In the genomic region with DNA sequence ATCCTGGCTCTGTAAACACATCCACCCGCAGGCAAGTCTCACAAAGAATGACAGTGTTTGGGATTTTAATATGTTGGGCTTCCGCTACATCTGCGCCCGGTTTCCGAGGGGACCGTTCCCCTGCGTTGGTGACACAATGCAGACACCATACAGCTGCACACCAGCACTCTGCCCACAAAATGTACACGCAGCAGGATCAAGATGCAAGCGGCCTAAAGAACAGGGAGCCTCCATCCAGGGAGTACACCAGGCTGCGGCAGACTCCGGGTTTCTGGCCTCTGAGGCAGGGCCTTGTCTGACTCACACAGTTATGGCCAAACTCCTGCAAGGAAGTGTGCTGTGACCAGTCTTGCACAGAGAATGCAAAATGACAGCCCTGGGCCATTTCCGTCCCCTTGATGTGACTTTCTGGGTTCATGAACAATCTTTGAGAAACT, we compare ENCODE assay signal across 9 mouse cellular contexts. TPM values are rescaled to one million over a fixed set of nuclear protein-coding genes. Genes with fewer than 3 reads are reported as not detected.
DNase-seq lines count a peak whose midpoint lies in the region; ATAC-seq and TF ChIP-seq lines count a peak whose summit lies in the region.
"Had no signal": no experiment of that assay in that cellular context is flagged by ENCODE, and none has a peak within 500 bp of the region (broad histone marks: within the 10 kb centered on the region; RNA-seq: fewer than 3 reads in every experiment).

No protein-coding gene starts in this region.

- peaks cover 4% of the 10 kb centered on the region; the same call in 1 of the 2 replicates for H3K36me3 ChIP-seq in heart, embryonic 11.5 days (ENCODE audit: control insufficient read depth, insufficient read depth, low read length)
- peaks cover 21% of the 10 kb centered on the region for H3K36me3 ChIP-seq in limb, embryonic 14.5 days (ENCODE audit: control insufficient read depth, insufficient read depth, low read length)

- DNase-seq in heart, postnatal 25 days (ENCODE audit: low spot score) = no peak
- DNase-seq in cerebellum, adult 9-11 months = peak; percentile 69
- DNase-seq in heart, postnatal 10 days = peak; percentile 49 to 53
- no peak for DNase-seq in limb, embryonic 14.5 days (ENCODE audit: low spot score)
- DNase-seq in thymus, postnatal 36 days = no peak
- DNase-seq in gastrocnemius, postnatal 36 days = no peak
- DNase-seq in layer of hippocampus, adult 11-12 months (ENCODE audit: low spot score) = no peak

- H3K9me3 ChIP-seq in heart, embryonic 11.5 days (replicated peaks; ENCODE audit: control insufficient read depth, low read length) = no peaks in the 10 kb centered on the region
- H3K9me3 ChIP-seq in limb, embryonic 14.5 days (ENCODE audit: control insufficient read depth, low read length) = no peaks in the 10 kb centered on the region
- H3K9me3 ChIP-seq: G1E had no signal

- H3K27ac ChIP-seq in heart, embryonic 11.5 days (ENCODE audit: low read depth, low read length) = peak overlapping the region; percentile 75
- peak overlapping the region; percentile 33 for H3K27ac ChIP-seq in limb, embryonic 14.5 days (replicated peaks; ENCODE audit: low read depth, low read length)

- H3K9ac ChIP-seq in heart, embryonic 11.5 days (ENCODE audit: low read depth, low read length) = peak overlapping the region; percentile 23; the same call in 1 of the 2 replicates
- H3K9ac ChIP-seq in limb, embryonic 14.5 days (ENCODE audit: low read depth, low read length, severe bottlenecking) = 0 out of 2 replicates have a peak overlapping the region, but pooled peaks have one; percentile 16

- no peak for ATAC-seq in heart, embryonic 11.5 days (replicated peaks; ENCODE audit: insufficient number of reproducible peaks, low FRiP score, low TSS enrichment)
- ATAC-seq in limb, embryonic 14.5 days (ENCODE audit: low FRiP score, low read depth) = no peak

- no peak overlapping the region for H3K4me2 ChIP-seq in heart, embryonic 11.5 days
- H3K4me2 ChIP-seq in limb, embryonic 14.5 days (replicated peaks; ENCODE audit: low read depth, low read length, severe bottlenecking) = no peak overlapping the region

- TF ChIP-seq POLR2A in limb, embryonic 14.5 days (IDR thresholded peaks at IDR 0.05; ENCODE audit: borderline replicate concordance, extremely low read depth, insufficient read depth, insufficient read length) = no peak

- WGBS in heart, embryonic 11.5 days (ENCODE audit: insufficient replicate concordance) = 47% methylated on average over 12 of the region's 12 CpGs
- WGBS in limb, embryonic 14.5 days = 40% methylated on average over 12 of the region's 12 CpGs

- no peak overlapping the region for H3K4me3 ChIP-seq in heart, embryonic 11.5 days (ENCODE audit: low read depth, low read length)
- H3K4me3 ChIP-seq in limb, embryonic 14.5 days (replicated peaks; ENCODE audit: low read length) = no peak overlapping the region

- H3K4me1 ChIP-seq in heart, embryonic 11.5 days (ENCODE audit: control insufficient read depth, insufficient read depth, low read length) = peaks cover 41% of the 10 kb centered on the region
- H3K4me1 ChIP-seq in limb, embryonic 14.5 days (ENCODE audit: control insufficient read depth, insufficient read depth, low read length) = peaks cover 18% of the 10 kb centered on the region

- intact Hi-C loops in heart, postnatal 25 days (cut with DNase I) = no loop called here
- intact Hi-C loops in heart, postnatal 10 days (cut with DNase I) = no loop called here
- intact Hi-C loops in gastrocnemius, postnatal 36 days (cut with DNase I) = no loop called here

- H3K27me3 ChIP-seq in heart, embryonic 11.5 days (ENCODE audit: control insufficient read depth, insufficient read depth, low read length) = no peaks in the 10 kb centered on the region
- H3K27me3 ChIP-seq in limb, embryonic 14.5 days (ENCODE audit: control insufficient read depth, insufficient read depth, low read length) = no peaks in the 10 kb centered on the region

RNA-seq across cellular contexts. Expression of gene Zmynd8, which starts 31.8 kb away (rescaled TPM):
- polyA plus RNA-seq in heart, embryonic 11.5 days (2014; fragmentation: Nextera tagmentation; extraction: Ambion mirVana) = 39.6 and 47.6 TPM in 2 replicates
- 10 to 100 TPM; 44.5 to 48.7 TPM for total RNA-seq in heart, postnatal 25 days (2021)
- 10 to 100 TPM; 48.7 to 55.5 TPM for total RNA-seq in heart, postnatal 10 days (2021)
- 47.6 and 49.5 TPM in 2 replicates for polyA plus RNA-seq in limb, embryonic 14.5 days (2012; rRNA removed)
- polyA plus RNA-seq in limb, embryonic 14.5 days (2014; fragmentation: Nextera tagmentation; extraction: Ambion mirVana) = 30.2 and 39.8 TPM in 2 replicates
- 10 to 100 TPM; 12.7 to 17.3 TPM for total RNA-seq in gastrocnemius, postnatal 36 days (2021)

Comparison
In these comparisons a context has a peak if more than half of its experiments do, and no peak if none do; other contexts are left out.
1. DNase-seq: peak in cerebellum, adult 9-11 months (single experiment) and heart, postnatal 10 days (2 of 2); none in heart, postnatal 25 days (single experiment), limb, embryonic 14.5 days (single experiment), thymus, postnatal 36 days (0 of 2), gastrocnemius, postnatal 36 days (0 of 2) and layer of hippocampus, adult 11-12 months (single experiment).